Mouse (Mus musculus) MEL (cell line): ENCODE data around the gene Pard3. TPM values are rescaled to one million over a fixed set of nuclear protein-coding genes. Genes with fewer than 3 reads are reported as not detected.

Source experiments
- DNase-seq: peaks from one replicate; pipeline ENCODE4 v3.0.0; 2011; ENCODE audit warnings: low read depth, low spot score
- H3K27ac ChIP-seq: 2 replicates; pipeline ENCODE4 v1.5.1; 2012; ENCODE audit warnings: low read depth, mild to moderate bottlenecking, control low read depth, low read length, moderate library complexity; ENCODE audit not compliant: control insufficient read depth
- H3K27me3 ChIP-seq, 2 experiments: fragments of 150-350 bp in 1 of 2; sonication (generic) in 1 of 2; 2 replicates each; pipeline ENCODE4 v1.6.1; 2012; ENCODE audit warnings: low read length in 2 of 2, mild to moderate bottlenecking in 2 of 2, improper control_type of control experiment in 1 of 2, moderate library complexity in 1 of 2; ENCODE audit not compliant: insufficient read depth in 2 of 2, control insufficient read depth in 1 of 2
- H3K36me3 ChIP-seq, 2 experiments: 2 replicates each; pipeline ENCODE4 v1.6.1; 2012 to 2014; ENCODE audit warnings: low read length in 2 of 2, improper control_type of control experiment in 1 of 2, inconsistent platforms in 1 of 2, mild to moderate bottlenecking in 1 of 2; ENCODE audit not compliant: insufficient read depth in 2 of 2, control insufficient read depth in 1 of 2
- H3K4me1 ChIP-seq, 2 experiments: fragments of 150-350 bp in 1 of 2; sonication (generic) in 1 of 2; 2 replicates each; pipeline ENCODE4 v1.6.1; 2012; ENCODE audit warnings: low read length in 2 of 2, improper control_type of control experiment in 1 of 2, mild to moderate bottlenecking in 1 of 2; ENCODE audit not compliant: insufficient read depth in 2 of 2, control insufficient read depth in 1 of 2
- H3K4me3 ChIP-seq, 2 experiments: fragments of 150-350 bp in 1 of 2; sonication (generic) in 1 of 2; 2 replicates each; pipeline ENCODE4 v1.5.1; 2012; ENCODE audit warnings: low read depth in 2 of 2, low read length in 2 of 2, mild to moderate bottlenecking in 2 of 2, moderate library complexity in 2 of 2, control low read depth in 1 of 2, improper control_type of control experiment in 1 of 2; ENCODE audit not compliant: control insufficient read depth in 1 of 2, insufficient read depth in 1 of 2
- H3K79me2 ChIP-seq: 2 replicates; pipeline ENCODE4 v1.6.1; 2012; ENCODE audit warnings: mild to moderate bottlenecking, low read length, moderate library complexity; ENCODE audit not compliant: control insufficient read depth, poor library complexity, insufficient read depth
- H3K9ac ChIP-seq: 2 replicates; pipeline ENCODE4 v1.6.1; 2012; ENCODE audit warnings: low read depth, mild to moderate bottlenecking, control low read depth, low read length, moderate library complexity; ENCODE audit not compliant: control insufficient read depth, poor library complexity, severe bottlenecking
- H3K9me3 ChIP-seq: fragments of 150-350 bp; sonication (generic); replicated peaks from 2 replicates; pipeline ENCODE4 v1.6.1; 2012; ENCODE audit warnings: mild to moderate bottlenecking, low read length, improper control_type of control experiment, moderate library complexity; ENCODE audit not compliant: insufficient read depth
- E2F4 ChIP-seq: IDR thresholded peaks from 2 replicates; pipeline ENCODE4 v1.6.1; 2011; ENCODE audit warnings: low read depth, low read length, improper control_type of control experiment, borderline replicate concordance
- ELF1 ChIP-seq: IDR thresholded peaks from 2 replicates; pipeline ENCODE4 v1.6.1; 2014; ENCODE audit warnings: low read depth, mild to moderate bottlenecking, inconsistent platforms, low read length, improper control_type of control experiment, moderate library complexity
- GABPA ChIP-seq: IDR thresholded peaks from 2 replicates; pipeline ENCODE4 v1.6.1; 2012; ENCODE audit warnings: low read depth, mild to moderate bottlenecking, inconsistent platforms, low read length, improper control_type of control experiment, moderate library complexity
- GATA1 ChIP-seq: IDR thresholded peaks from 2 replicates; pipeline ENCODE4 v1.6.1; 2011; ENCODE audit warnings: low read depth, low read length, improper control_type of control experiment
- JUND ChIP-seq: IDR thresholded peaks from 2 replicates; pipeline ENCODE4 v1.6.1; 2011; ENCODE audit warnings: low read depth, mild to moderate bottlenecking, improper control_type of control experiment, low read length
- KAT2A ChIP-seq: conservative IDR thresholded peaks from 2 replicates; pipeline ENCODE4 v1.6.1; 2012; ENCODE audit warnings: low read depth, low read length, improper control_type of control experiment, inconsistent platforms
- MAFK ChIP-seq: IDR thresholded peaks from 2 replicates; pipeline ENCODE4 v1.6.1; 2011; ENCODE audit warnings: low read depth, mild to moderate bottlenecking, low read length, improper control_type of control experiment, borderline replicate concordance
- MAX ChIP-seq: IDR thresholded peaks from 2 replicates; pipeline ENCODE4 v1.6.1; 2011; ENCODE audit warnings: low read length, improper control_type of control experiment
- MEF2A ChIP-seq: IDR thresholded peaks from 2 replicates; pipeline ENCODE4 v1.6.1; 2014; ENCODE audit warnings: low read depth, mild to moderate bottlenecking, inconsistent platforms, low read length, improper control_type of control experiment; ENCODE audit not compliant: poor library complexity, insufficient replicate concordance, severe bottlenecking; ENCODE audit errors: extremely low read depth
- MYB ChIP-seq: IDR thresholded peaks from 2 replicates; pipeline ENCODE4 v1.6.1; 2011; ENCODE audit warnings: mild to moderate bottlenecking, low read depth, low read length, improper control_type of control experiment
- NRF1 ChIP-seq: IDR thresholded peaks from 2 replicates; pipeline ENCODE4 v1.6.1; 2014; ENCODE audit warnings: low read depth, mild to moderate bottlenecking, inconsistent platforms, low read length, improper control_type of control experiment, moderate library complexity; ENCODE audit not compliant: poor library complexity, insufficient read depth, severe bottlenecking
- POLR2A ChIP-seq, 2 experiments: IDR thresholded peaks; 2 replicates each; pipeline ENCODE4 v1.6.1; 2011 to 2012; ENCODE audit warnings: low read length in 2 of 2, mild to moderate bottlenecking in 2 of 2, control low read depth in 1 of 2, improper control_type of control experiment in 1 of 2, low read depth in 1 of 2, moderate library complexity in 1 of 2; ENCODE audit not compliant: control insufficient read depth in 1 of 2, insufficient read depth in 1 of 2, poor library complexity in 1 of 2
- POLR2AphosphoS5 ChIP-seq: IDR thresholded peaks from 2 replicates; pipeline ENCODE4 v1.6.1; 2012; ENCODE audit warnings: low read depth, borderline replicate concordance, mild to moderate bottlenecking, inconsistent platforms, low read length, moderate library complexity, mixed read lengths
- SIN3A ChIP-seq: IDR thresholded peaks from 2 replicates; pipeline ENCODE4 v1.6.1; 2012; ENCODE audit warnings: low read length, improper control_type of control experiment, inconsistent platforms
- SMC3 ChIP-seq: IDR thresholded peaks from 2 replicates; pipeline ENCODE4 v1.6.1; 2011; ENCODE audit warnings: low read depth, low read length, improper control_type of control experiment
- TBP ChIP-seq: IDR thresholded peaks from 2 replicates; pipeline ENCODE4 v1.8.0; 2011; ENCODE audit warnings: low read depth, low read length, improper control_type of control experiment
- UBTF ChIP-seq: IDR thresholded peaks from 2 replicates; pipeline ENCODE4 v1.6.1; 2012; ENCODE audit warnings: low read depth, mild to moderate bottlenecking, inconsistent platforms, low read length, improper control_type of control experiment, moderate library complexity, borderline replicate concordance; ENCODE audit not compliant: insufficient read depth
- USF2 ChIP-seq, 2 experiments: IDR thresholded peaks; 2 replicates each; pipeline ENCODE4 v1.6.1; 2011 to 2012; ENCODE audit warnings: improper control_type of control experiment in 2 of 2, low read length in 2 of 2, borderline replicate concordance in 1 of 2, inconsistent platforms in 1 of 2, low read depth in 1 of 2, mild to moderate bottlenecking in 1 of 2; ENCODE audit not compliant: insufficient read depth in 1 of 2
- ZKSCAN1 ChIP-seq: IDR thresholded peaks from 2 replicates; pipeline ENCODE4 v1.6.1; 2012; ENCODE audit warnings: low read depth, mild to moderate bottlenecking, inconsistent platforms, low read length, improper control_type of control experiment, moderate library complexity
- ZMIZ1 ChIP-seq: IDR thresholded peaks from 2 replicates; pipeline ENCODE4 v1.6.1; 2012; ENCODE audit warnings: low read depth, mild to moderate bottlenecking, inconsistent platforms, low read length, improper control_type of control experiment, moderate library complexity
- polyA plus RNA-seq, 2 experiments: library from polyadenylated mRNA; stranded (reverse) in 1 of 2; unstranded in 1 of 2; fragments of >175 nt in 1 of 2; fragments of >200 nt in 1 of 2; gene quantifications; 2 replicates each; pipeline versions ENCODE4 v1.2.1 to v1.2.4; 2012; ENCODE audit warnings: low replicate concordance in 2 of 2, low read depth in 1 of 2; ENCODE audit not compliant: insufficient read length in 2 of 2, insufficient read depth in 1 of 2, missing spikeins in 1 of 2
- total RNA-seq: library from RNA; depleted of rRNA; stranded (reverse); fragments of 300-350 nt; gene quantifications from 2 replicates; pipeline ENCODE4 v1.2.3, GENCODE M21; 2012

Gene Pard3
- total and polyA plus RNA-seq, 3 experiments: not detected

DNA sequence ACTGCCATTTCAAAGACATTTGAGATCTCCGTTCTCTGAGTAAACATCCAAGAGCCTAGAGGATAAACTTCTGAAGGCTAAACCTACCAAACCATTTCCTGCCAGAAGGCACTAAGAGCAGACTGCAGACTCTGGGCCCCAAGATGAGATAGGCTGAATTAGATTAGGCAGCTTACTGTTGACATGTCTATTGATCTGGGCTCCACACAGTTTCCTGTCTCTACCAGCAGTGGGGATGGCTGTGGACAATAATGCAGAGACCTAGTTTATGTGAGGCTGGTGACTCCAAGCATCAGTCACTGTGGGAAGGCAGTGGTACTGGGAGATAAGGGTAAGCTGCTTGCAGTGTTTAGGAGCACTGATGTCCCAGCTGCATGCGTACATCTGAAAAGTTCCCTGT is 452.4 kb downstream of the Pard3 start:
- Histone ChIP-seq H3K36me3 (no peaks in the 10 kb centered on the region), H3K27ac (no peak overlapping the region)
- no peak for TF ChIP-seq MEF2A
- TF ChIP-seq E2F4: no peak
- no peak for TF ChIP-seq ZKSCAN1
- TF ChIP-seq USF2 (IDR thresholded peaks at IDR 0.05; ENCODE audit: borderline replicate concordance in 1 of 2, insufficient read depth in 1 of 2, low read depth in 1 of 2, low read length in 2 of 2): no peak
- TF ChIP-seq MAFK: no peak
- TF ChIP-seq JUND: no peak
- no peak for TF ChIP-seq GABPA
- TF ChIP-seq POLR2A (IDR thresholded peaks at IDR 0.05; ENCODE audit: control insufficient read depth in 1 of 2, insufficient read depth in 1 of 2, low read depth in 1 of 2, low read length in 2 of 2, poor library complexity in 1 of 2): no peak
- TF ChIP-seq POLR2AphosphoS5: no peak
- no peak for TF ChIP-seq MYB
- TF ChIP-seq UBTF: no peak
- no peak for TF ChIP-seq ELF1
- no peak for TF ChIP-seq MAX
- TF ChIP-seq, all 39 proteins: peak for 0
- Histone ChIP-seq H3K9ac (no peak overlapping the region), H3K9me3 (no peaks in the 10 kb centered on the region), H3K79me2 (no peaks in the 10 kb centered on the region), H3K27me3 (no peaks in the 10 kb centered on the region), H3K4me3 (no peak overlapping the region), H3K4me1 (no peaks in the 10 kb centered on the region)
- no peak for DNase-seq

DNA sequence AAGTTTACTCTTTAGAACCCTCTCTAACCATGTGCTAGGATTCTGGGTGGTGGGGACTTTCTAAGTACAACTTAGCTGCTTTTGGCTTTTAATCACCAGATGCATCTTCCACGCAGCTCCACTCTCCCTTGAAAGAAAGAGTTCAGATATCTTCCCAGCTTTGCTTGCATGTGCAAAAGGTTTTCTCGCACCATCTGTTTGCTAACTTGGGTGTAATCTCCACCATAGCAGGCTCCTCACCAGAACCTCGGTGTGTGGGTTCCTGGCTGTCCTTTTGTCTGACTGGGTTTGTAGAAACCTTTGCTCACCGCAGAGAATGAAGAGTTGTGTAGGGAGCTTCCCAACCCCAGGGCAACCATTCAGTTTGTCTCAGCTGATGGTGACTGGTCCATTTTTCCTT is 462.0 kb downstream of the Pard3 start:
- Histone ChIP-seq H3K27me3 (no peaks in the 10 kb centered on the region), H3K4me3 (no peak overlapping the region), H3K27ac (no peak overlapping the region), H3K36me3 (no peaks in the 10 kb centered on the region), H3K9me3 (no peaks in the 10 kb centered on the region), H3K4me1 (no peaks in the 10 kb centered on the region), H3K79me2 (no peaks in the 10 kb centered on the region)
- no peak for DNase-seq
- TF ChIP-seq ZKSCAN1 (no peak), POLR2AphosphoS5 (no peak), SMC3 (no peak), KAT2A (no peak), MYB (no peak), NRF1 (no peak), GATA1 (no peak), SIN3A (no peak), TBP (no peak), ELF1 (no peak), ZMIZ1 (no peak), GABPA (no peak)
- TF ChIP-seq, all 39 proteins: peak for 0
- H3K9ac ChIP-seq: no peak overlapping the region
